Mouse (Mus musculus) kidney, adult 9 months (tissue): ENCODE results near the gene Lpar1.

Experiments
- DNase-seq: peaks from one replicate; pipeline ENCODE4 v3.0.0; 2022

Lpar1 gene

DNA sequence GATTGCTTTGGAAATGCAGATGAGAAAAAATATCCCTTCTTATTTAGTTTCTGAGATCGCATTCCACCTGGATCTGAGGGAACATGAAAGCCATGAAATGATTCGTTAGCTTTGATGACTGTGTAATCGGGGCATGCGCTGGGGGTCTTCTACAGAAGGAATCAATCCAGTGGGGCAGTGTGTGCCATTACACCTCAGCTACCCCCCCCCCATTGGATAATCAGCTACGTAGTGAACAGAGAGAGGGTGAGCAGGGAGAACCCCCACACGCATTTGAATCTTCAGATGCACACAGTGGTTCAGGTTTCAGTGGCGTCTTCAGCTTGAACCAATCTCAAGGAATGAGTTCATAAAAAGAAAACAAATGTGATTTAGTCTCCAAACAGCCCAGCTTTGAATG is 115.0 kb downstream of the Lpar1 start:
- DNase-seq = no peak

DNA sequence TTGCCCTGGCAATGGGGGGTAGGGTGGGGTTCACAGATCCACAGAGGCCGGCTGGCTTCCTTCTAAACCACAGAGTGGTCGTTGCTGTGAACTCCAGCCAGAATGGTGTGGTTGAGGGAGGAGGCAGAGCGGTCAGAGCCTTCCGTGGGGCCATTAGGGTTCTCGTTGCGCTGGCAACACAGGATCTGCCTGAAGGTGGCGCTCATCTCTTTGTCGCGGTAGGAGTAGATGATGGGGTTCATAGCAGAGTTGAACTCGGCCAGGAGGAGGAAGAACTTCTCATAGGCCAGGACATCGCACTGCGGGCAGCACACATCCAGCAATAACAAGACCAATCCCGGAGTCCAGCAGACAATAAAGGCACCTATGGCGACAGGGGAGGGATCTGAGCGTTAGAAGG is 116.4 kb downstream of the Lpar1 start:
- DNase-seq = no peak

DNA sequence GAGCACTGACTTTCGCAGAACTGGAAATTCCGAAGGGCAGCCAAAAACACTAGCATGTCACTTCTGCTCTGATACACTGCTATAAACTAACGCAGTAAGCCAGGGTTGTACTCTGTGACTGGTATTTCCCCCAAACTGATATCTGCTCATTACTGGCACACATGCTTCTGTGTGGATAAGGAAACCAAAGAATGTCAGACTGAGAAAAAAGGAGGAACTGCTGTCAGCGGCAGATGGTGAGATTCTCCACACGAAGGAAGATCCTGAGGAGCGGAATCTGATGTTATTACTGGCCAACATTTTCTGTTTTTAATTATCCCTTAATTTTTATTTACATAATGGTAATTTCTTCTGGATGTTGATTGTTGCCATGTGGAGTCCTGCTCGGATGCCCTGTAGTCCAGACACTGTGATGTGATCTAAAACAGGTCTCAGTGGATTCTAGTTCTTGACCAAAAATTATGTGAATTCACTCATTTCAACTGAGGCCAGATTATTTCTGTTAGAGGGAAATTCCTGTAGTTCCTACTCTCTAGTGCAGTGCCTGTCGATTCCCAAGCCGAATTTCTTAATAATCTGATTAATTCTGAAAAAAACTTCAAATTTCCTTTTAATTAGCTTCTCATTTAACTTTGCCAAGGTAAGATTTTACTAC is 130.3 kb downstream of the Lpar1 start:
- no peak for DNase-seq

DNA sequence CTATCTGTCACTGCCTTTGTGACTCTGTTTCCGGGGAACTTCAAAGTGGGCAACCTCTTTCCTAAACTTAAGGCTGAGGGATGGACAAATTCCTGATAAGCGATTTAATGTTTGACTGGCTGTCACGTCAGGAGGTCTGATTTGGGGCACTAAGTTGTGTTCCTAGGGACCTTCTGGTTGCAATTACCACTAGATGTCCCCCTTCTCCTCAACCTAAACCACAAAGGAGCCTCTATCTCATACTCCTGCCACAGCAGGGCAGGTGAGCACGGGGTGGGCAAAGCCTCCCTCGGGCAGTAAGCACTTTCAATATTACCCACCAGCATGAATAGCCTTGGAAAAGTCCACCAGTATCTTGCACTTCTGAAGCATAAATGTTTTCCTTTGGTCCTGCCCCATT is 134.5 kb downstream of the Lpar1 start:
- DNase-seq = peak; percentile 28

DNA sequence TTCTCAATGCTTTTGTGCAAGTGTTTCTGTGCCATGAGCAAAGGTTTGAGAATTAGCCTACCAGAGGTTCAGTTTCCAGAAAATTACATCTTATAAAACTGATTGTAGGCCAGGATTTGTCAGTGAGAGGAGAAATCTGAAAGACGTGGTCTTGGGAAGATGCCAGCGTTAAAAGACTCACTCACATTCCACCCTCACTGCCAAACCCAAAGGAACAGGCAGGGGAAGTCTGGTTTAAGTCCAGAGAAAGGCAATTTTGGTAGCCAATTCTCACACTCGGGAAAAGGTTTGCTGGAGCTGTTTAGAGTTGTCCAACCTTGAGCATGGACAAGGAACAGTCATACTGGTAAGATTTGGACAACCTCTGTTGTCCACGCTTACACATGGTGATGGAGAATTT is 136.4 kb downstream of the Lpar1 start:
- DNase-seq = no peak

DNA sequence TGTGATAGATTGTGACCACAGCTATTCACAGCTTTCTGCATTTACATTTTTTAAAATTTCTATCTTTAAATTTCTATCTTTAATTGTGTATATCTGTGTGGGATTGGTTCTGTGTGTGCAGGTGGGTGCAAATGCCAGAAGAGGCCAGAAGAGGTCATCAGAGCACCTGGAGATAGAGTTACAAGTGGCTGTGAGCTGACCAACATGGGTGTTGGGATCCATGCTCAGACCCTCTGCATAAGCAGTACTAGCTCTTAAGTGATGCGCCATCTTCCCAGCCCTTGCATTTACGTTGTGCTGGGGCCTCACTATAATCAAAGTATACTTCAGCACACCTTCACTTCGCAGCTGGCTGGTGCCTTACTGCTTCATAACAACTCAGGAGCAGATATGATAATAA is 138.2 kb downstream of the Lpar1 start:
- no peak for DNase-seq

DNA sequence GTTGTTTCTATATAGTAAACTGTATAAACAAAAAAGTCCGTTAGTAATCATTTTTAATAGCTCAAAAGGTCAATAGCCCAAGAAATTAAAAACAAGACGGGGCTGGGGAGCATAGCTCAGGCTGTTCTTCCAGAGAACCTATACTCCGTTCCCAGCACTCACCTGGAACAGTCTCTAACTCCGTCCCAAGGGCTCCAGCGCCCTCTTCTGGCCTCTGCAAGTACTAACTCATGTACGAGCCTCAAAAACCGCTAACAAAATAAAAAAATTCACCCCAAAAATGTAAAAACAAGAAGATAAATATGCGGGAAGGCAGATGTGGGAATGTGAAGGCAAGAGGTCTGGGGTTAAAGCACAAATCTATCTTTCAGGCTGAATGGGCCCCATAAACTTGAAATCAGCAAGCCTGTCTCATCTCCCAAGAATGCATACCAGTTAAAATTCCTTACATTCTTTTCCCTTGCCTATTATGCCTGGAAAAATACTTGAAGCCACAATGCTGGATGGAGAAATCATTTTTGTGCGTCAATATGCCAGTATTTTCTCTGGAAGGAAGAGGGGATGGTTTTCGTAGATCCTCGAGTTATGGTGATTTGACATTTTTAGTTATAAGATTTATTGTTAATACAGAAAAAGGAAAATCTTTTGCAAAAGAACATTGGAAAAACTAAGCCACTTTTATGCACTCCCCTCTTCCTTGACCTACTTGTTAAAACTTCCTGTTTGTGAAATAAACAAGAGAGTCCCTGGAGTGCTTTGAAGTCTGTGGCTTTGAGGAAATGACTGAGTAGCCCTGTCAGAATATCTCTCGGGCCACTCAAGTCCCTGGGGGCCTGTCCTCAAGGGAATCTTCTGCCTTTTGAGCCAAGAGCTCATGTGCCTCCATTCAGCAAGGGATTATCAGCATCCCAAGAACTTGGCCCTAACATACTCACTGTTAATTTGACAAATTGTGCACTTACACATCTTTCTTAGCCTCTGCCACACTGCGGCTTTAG is 140.2 kb downstream of the Lpar1 start:
- peak; percentile 70 for DNase-seq

DNA sequence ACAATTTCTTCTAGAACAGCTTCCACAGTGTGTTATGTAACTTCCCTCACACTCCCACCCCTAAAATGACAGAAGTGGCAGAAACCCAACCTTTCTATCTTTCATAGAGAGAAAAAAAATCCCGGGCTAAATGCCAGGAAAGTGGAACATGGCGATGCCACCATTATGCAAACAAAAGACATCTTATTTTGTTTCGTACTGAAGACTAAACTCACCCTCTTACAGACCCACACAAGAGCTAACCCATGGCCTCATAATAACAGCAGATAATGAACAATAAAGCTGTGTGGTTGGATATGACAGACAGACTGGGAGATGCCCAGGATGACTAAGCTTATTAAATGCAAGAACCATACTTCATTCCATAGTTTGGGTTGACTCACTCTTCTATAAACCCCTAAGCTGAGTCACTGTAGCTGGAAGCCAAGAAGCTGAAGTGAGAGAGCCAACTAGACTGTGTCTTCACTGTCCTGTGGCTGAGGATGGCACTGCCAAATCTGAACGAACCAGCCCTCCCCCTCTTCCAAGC is 151.7 kb downstream of the Lpar1 start:
- DNase-seq = no peak

DNA sequence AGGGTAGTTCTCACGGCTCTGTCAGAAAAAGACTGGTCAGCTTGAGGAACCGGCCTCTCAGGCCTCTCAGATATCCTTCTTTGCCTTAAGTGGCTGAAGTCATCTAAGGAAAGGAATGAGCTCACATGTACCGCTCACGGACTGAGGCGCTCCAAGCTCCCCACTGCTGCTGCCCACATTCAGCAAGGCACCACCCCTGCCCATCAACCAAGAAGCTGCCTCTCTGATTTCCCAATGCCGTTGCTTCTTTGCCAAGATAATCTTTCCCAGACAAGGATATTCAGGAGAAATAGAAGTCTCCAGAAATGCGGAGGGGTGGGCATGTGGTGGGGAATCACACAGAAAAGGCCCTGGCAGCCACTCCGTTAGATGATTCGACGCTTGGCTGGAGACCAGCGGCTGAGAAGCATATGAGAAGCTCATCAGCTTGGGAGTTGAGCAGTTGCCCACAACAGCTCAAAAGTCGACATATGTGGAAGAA is 152.8 kb downstream of the Lpar1 start:
- no peak for DNase-seq
